Mouse (Mus musculus): ENCODE results near the gene Kndc1. TPM values are rescaled to one million over a fixed set of nuclear protein-coding genes. Genes with fewer than 3 reads are reported as not detected.

Gene Kndc1
- polyA plus RNA-seq, 1 experiment from 2014 or later, result 0.46 TPM

- ATAC-seq (ENCODE audit: insufficient number of reproducible peaks, insufficient read depth, low FRiP score, low read depth), result no peak
- Histone ChIP-seq H3K4me3 (ENCODE audit: low read depth, low read length) (no peak overlapping the region), H3K9me3 (ENCODE audit: control insufficient read depth, low read depth, low read length) (no peaks in the 10 kb centered on the region), H3K27me3 (ENCODE audit: control insufficient read depth, insufficient read depth, low read length) (no peaks in the 10 kb centered on the region), H3K36me3 (ENCODE audit: control insufficient read depth, insufficient read depth, low read length) (no peaks in the 10 kb centered on the region), H3K4me1 (ENCODE audit: control insufficient read depth, insufficient read depth, low read length) (no peaks in the 10 kb centered on the region), H3K27ac (ENCODE audit: low read length) (no peak overlapping the region), H3K9ac (replicated peaks; ENCODE audit: low read depth, low read length) (no peak overlapping the region), H3K4me2 (replicated peaks; ENCODE audit: low read depth, low read length) (no peak overlapping the region)
- WGBS, result 71% methylated on average over 4 of the region's 4 CpGs
These were observed 69.3 kb downstream of the Kndc1 start for GRCm38 (mm10) chr7:139963814-139964213.

- Histone ChIP-seq H3K9me3 (ENCODE audit: control insufficient read depth, low read depth, low read length) (no peaks in the 10 kb centered on the region), H3K4me1 (ENCODE audit: control insufficient read depth, insufficient read depth, low read length) (no peaks in the 10 kb centered on the region)
- WGBS, result 32% methylated on average over 4 of the region's 4 CpGs
These were observed 72.7 kb downstream of the Kndc1 start for GRCm38 (mm10) chr7:139967175-139967574.

DNA sequence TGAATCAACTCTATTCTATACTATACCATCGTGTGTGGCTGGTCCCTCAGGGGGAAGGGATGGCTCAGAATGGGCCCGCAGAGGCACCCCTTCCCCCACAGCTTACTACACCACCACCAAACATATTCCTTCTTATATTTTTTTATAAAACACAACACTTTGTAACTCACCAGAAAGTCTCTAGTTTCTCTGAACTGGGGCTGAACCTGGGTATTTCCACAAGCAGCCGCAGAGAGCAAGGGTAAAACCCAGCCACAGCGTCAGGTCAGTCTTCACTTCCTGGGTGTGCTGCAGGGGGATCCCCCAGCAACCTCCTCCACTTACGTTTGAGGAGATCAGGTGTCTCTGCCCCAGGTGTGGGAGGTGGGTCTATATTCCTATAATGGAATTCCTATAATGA, 73.9 kb downstream of the Kndc1 start:
- Histone ChIP-seq H3K27ac (ENCODE audit: low read length) (no peak overlapping the region), H3K9ac (replicated peaks; ENCODE audit: low read depth, low read length) (no peak overlapping the region), H3K36me3 (ENCODE audit: control insufficient read depth, insufficient read depth, low read length) (no peaks in the 10 kb centered on the region), H3K4me3 (ENCODE audit: low read depth, low read length) (no peak overlapping the region), H3K4me1 (ENCODE audit: control insufficient read depth, insufficient read depth, low read length) (no peaks in the 10 kb centered on the region), H3K4me2 (replicated peaks; ENCODE audit: low read depth, low read length) (no peak overlapping the region), H3K27me3 (ENCODE audit: control insufficient read depth, insufficient read depth, low read length) (no peaks in the 10 kb centered on the region), H3K9me3 (ENCODE audit: control insufficient read depth, low read depth, low read length) (no peaks in the 10 kb centered on the region)
- ATAC-seq (ENCODE audit: insufficient number of reproducible peaks, insufficient read depth, low FRiP score, low read depth), result no peak
- WGBS, result 55% methylated on average over 5 of the region's 5 CpGs

More at GRCm38 (mm10) chr7:139967175-139967574, 72.7 kb downstream of the Kndc1 start:
- no peak for ATAC-seq (ENCODE audit: insufficient number of reproducible peaks, insufficient read depth, low FRiP score, low read depth)
- Histone ChIP-seq H3K27ac (ENCODE audit: low read length) (no peak overlapping the region), H3K36me3 (ENCODE audit: control insufficient read depth, insufficient read depth, low read length) (no peaks in the 10 kb centered on the region), H3K9ac (replicated peaks; ENCODE audit: low read depth, low read length) (no peak overlapping the region), H3K4me2 (replicated peaks; ENCODE audit: low read depth, low read length) (no peak overlapping the region), H3K4me3 (ENCODE audit: low read depth, low read length) (no peak overlapping the region), H3K27me3 (ENCODE audit: control insufficient read depth, insufficient read depth, low read length) (no peaks in the 10 kb centered on the region)

DNA sequence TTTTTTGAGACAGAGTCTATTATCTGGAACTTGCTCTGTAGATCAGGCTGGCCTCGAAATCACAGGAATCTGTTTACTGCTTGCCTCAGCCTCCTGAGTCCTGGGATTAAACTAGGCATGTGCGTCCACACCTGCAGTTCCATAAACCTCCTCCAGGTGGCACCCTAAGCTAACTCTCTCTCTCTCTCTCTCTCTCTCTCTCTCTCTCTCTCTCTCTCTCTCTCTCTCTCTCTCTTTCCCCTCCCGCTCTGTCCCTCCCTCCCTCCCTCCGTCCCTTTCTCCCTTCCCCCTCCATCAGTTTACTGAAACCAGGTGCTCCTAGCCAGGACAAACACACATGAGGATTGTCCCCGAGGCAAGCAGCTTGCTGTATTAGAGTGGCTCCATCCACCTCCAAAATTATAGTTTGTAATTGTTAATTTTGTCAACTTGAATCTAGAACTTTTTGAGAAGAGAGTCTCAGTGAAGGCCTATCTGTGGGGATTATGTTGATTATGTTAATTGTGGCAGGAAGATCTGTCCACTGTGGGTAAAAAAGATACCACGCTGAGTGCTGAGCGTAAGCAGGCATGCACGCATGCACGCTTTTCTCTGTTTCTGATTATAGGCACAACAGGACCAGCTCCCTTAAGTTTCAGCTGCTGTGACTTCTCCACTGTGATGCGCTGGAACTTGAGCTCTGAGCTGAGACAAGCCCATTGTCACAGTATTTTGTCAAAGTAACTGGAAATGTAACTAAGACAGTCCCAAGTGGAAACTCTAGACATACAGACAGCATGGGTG, 75.0 kb downstream of the Kndc1 start:
- Histone ChIP-seq H3K9me3 (ENCODE audit: control insufficient read depth, low read depth, low read length) (no peaks in the 10 kb centered on the region), H3K4me3 (ENCODE audit: low read depth, low read length) (no peak overlapping the region), H3K4me1 (ENCODE audit: control insufficient read depth, insufficient read depth, low read length) (no peaks in the 10 kb centered on the region), H3K27ac (ENCODE audit: low read length) (no peak overlapping the region), H3K27me3 (ENCODE audit: control insufficient read depth, insufficient read depth, low read length) (no peaks in the 10 kb centered on the region), H3K9ac (replicated peaks; ENCODE audit: low read depth, low read length) (no peak overlapping the region), H3K36me3 (ENCODE audit: control insufficient read depth, insufficient read depth, low read length) (no peaks in the 10 kb centered on the region), H3K4me2 (replicated peaks; ENCODE audit: low read depth, low read length) (no peak overlapping the region)
- 42% methylated on average over 10 of the region's 10 CpGs for WGBS
- ATAC-seq (ENCODE audit: insufficient number of reproducible peaks, insufficient read depth, low FRiP score, low read depth), result no peak

GRCm38 (mm10) chr7:139970216-139970919, 75.9 kb downstream of the Kndc1 start:
- ATAC-seq (ENCODE audit: insufficient number of reproducible peaks, insufficient read depth, low FRiP score, low read depth), result no peak
- Histone ChIP-seq H3K27ac (ENCODE audit: low read length) (no peak overlapping the region), H3K4me1 (ENCODE audit: control insufficient read depth, insufficient read depth, low read length) (no peaks in the 10 kb centered on the region), H3K9me3 (ENCODE audit: control insufficient read depth, low read depth, low read length) (no peaks in the 10 kb centered on the region), H3K4me2 (replicated peaks; ENCODE audit: low read depth, low read length) (no peak overlapping the region), H3K27me3 (ENCODE audit: control insufficient read depth, insufficient read depth, low read length) (no peaks in the 10 kb centered on the region), H3K4me3 (ENCODE audit: low read depth, low read length) (no peak overlapping the region), H3K36me3 (ENCODE audit: control insufficient read depth, insufficient read depth, low read length) (no peaks in the 10 kb centered on the region), H3K9ac (replicated peaks; ENCODE audit: low read depth, low read length) (no peak overlapping the region)
- WGBS, result 76% methylated on average over 10 of the region's 10 CpGs

GRCm38 (mm10) chr7:139970979-139971378, 76.5 kb downstream of the Kndc1 start:
- no peaks in the 10 kb centered on the region for H3K27me3 ChIP-seq (ENCODE audit: control insufficient read depth, insufficient read depth, low read length)
- WGBS, result 70% methylated on average over 5 of the region's 5 CpGs

DNA sequence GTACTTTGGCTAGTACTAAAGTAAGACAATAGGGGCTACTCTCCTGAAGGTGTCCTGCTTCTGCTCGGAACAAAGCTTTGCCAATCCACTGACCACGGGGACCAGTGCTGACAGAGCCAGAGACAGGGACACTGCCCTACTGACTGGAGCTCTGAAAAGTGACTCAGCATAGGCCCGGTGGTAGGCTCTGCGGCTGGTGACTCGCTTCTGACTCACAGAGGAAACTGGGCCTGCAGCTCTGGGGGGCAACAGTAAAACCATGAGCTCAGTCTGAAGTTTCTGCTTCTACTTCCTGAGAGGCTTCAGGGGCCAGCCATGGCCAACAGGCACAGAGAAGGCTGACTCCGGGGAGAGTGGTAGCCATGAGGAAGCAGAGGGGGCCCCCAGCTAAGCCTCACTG, 76.9 kb downstream of the Kndc1 start:
- WGBS, result 69% methylated on average over 6 of the region's 6 CpGs
- no peak for ATAC-seq (ENCODE audit: insufficient number of reproducible peaks, insufficient read depth, low FRiP score, low read depth)
- H3K4me2 ChIP-seq (replicated peaks; ENCODE audit: low read depth, low read length), result no peak overlapping the region
- no peak overlapping the region for H3K9ac ChIP-seq (replicated peaks; ENCODE audit: low read depth, low read length)
- H3K4me3 ChIP-seq (ENCODE audit: low read depth, low read length), result no peak overlapping the region
- H3K27me3 ChIP-seq (ENCODE audit: control insufficient read depth, insufficient read depth, low read length), result no peaks in the 10 kb centered on the region
- no peak overlapping the region for H3K27ac ChIP-seq (ENCODE audit: low read length)
- no peaks in the 10 kb centered on the region for H3K4me1 ChIP-seq (ENCODE audit: control insufficient read depth, insufficient read depth, low read length)
- H3K36me3 ChIP-seq (ENCODE audit: control insufficient read depth, insufficient read depth, low read length), result no peaks in the 10 kb centered on the region
- H3K9me3 ChIP-seq (ENCODE audit: control insufficient read depth, low read depth, low read length), result no peaks in the 10 kb centered on the region

More at GRCm38 (mm10) chr7:139970979-139971378, 76.5 kb downstream of the Kndc1 start:
- Histone ChIP-seq H3K4me3 (ENCODE audit: low read depth, low read length) (no peak overlapping the region), H3K36me3 (ENCODE audit: control insufficient read depth, insufficient read depth, low read length) (no peaks in the 10 kb centered on the region), H3K9me3 (ENCODE audit: control insufficient read depth, low read depth, low read length) (no peaks in the 10 kb centered on the region), H3K27ac (ENCODE audit: low read length) (no peak overlapping the region), H3K4me1 (ENCODE audit: control insufficient read depth, insufficient read depth, low read length) (no peaks in the 10 kb centered on the region), H3K4me2 (replicated peaks; ENCODE audit: low read depth, low read length) (no peak overlapping the region), H3K9ac (replicated peaks; ENCODE audit: low read depth, low read length) (no peak overlapping the region)
- ATAC-seq (ENCODE audit: insufficient number of reproducible peaks, insufficient read depth, low FRiP score, low read depth), result no peak

DNA sequence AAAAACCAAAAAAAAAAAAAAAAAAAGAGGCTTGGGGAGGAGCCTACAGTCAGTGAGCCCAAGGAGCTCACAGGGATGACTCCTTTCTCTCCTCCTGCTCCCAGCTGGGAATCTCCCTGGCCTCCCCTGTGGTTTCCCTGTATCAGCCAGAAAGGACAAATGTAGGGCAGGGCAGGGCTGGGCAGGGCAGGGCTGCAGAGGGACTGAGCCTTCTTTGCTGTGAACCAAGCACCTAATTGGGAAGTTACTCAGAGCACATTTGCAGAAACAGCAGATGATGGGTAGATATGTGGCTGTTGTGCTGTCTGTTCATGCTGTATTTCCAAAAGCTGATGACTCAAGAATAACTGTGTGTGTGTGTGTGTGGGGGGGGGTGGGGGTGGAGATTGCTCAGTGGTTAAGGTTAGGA, 78.4 kb downstream of the Kndc1 start:
- Histone ChIP-seq H3K9me3 (ENCODE audit: control insufficient read depth, low read depth, low read length) (no peaks in the 10 kb centered on the region), H3K36me3 (ENCODE audit: control insufficient read depth, insufficient read depth, low read length) (no peaks in the 10 kb centered on the region), H3K4me1 (ENCODE audit: control insufficient read depth, insufficient read depth, low read length) (no peaks in the 10 kb centered on the region), H3K4me3 (ENCODE audit: low read depth, low read length) (no peak overlapping the region), H3K4me2 (replicated peaks; ENCODE audit: low read depth, low read length) (no peak overlapping the region), H3K27me3 (ENCODE audit: control insufficient read depth, insufficient read depth, low read length) (no peaks in the 10 kb centered on the region), H3K9ac (replicated peaks; ENCODE audit: low read depth, low read length) (no peak overlapping the region), H3K27ac (ENCODE audit: low read length) (no peak overlapping the region)
- no peak for ATAC-seq (ENCODE audit: insufficient number of reproducible peaks, insufficient read depth, low FRiP score, low read depth)

All from stomach, embryonic 14.5 days (tissue).